Mouse (Mus musculus): Measurements from ENCODE around the gene Rhobtb1. TPM values are rescaled to one million over a fixed set of nuclear protein-coding genes. Genes with fewer than 3 reads are reported as not detected.
A peak's percentile ranks its signal among the peaks of the same experiment; 100 is the strongest.

Gene Rhobtb1
- polyA plus RNA-seq, 1 experiment from 2014 or later, result 18.3 TPM

DNA sequence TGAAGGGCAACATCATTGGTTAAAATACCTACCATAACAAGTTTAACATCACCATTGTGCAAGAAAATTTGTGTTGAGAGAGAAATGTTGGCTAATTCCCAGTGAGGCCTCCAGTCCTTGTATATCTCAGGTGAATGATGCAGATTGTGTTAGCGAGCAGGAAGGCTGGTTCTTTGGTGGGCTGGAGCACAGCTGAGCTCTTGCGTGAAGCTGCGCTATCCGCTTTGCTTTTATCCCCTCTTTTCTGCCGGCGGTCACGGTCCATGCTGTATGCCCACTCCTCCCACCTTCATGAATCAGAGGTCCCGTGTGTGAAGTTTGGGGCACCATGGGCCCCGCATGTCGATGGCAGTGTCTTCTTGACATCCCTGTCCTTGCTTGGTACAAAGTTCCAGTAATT lies 58.8 kb downstream of the Rhobtb1 start:
- no peak overlapping the region for H3K4me3 ChIP-seq (ENCODE audit: low read depth, low read length)
- H3K9me3 ChIP-seq (ENCODE audit: control insufficient read depth, low read length), result no peaks in the 10 kb centered on the region
- H3K36me3 ChIP-seq (ENCODE audit: control insufficient read depth, insufficient read depth, low read length), result no peaks in the 10 kb centered on the region
- H3K4me1 ChIP-seq (replicated peaks; ENCODE audit: control insufficient read depth, insufficient read depth, low read length), result no peaks in the 10 kb centered on the region
- no peak overlapping the region for H3K9ac ChIP-seq (ENCODE audit: low read depth, low read length)
- H3K4me2 ChIP-seq (replicated peaks; ENCODE audit: low read depth, low read length), result no peak overlapping the region
- WGBS, result 92% methylated on average over 10 of the region's 10 CpGs
- DNase-seq (ENCODE audit: low spot score) (no peak), ATAC-seq (ENCODE audit: low FRiP score) (no peak)
- H3K27me3 ChIP-seq (ENCODE audit: control insufficient read depth, insufficient read depth, low read length), result no peaks in the 10 kb centered on the region
- H3K27ac ChIP-seq (ENCODE audit: low read depth, low read length), result no peak overlapping the region

- Histone ChIP-seq H3K4me2 (replicated peaks; ENCODE audit: low read depth, low read length) (no peak overlapping the region), H3K36me3 (ENCODE audit: control insufficient read depth, insufficient read depth, low read length) (no peaks in the 10 kb centered on the region), H3K9ac (ENCODE audit: low read depth, low read length) (no peak overlapping the region), H3K9me3 (ENCODE audit: control insufficient read depth, low read length) (no peaks in the 10 kb centered on the region), H3K4me3 (ENCODE audit: low read depth, low read length) (no peak overlapping the region), H3K4me1 (replicated peaks; ENCODE audit: control insufficient read depth, insufficient read depth, low read length) (no peaks in the 10 kb centered on the region), H3K27me3 (ENCODE audit: control insufficient read depth, insufficient read depth, low read length) (no peaks in the 10 kb centered on the region), H3K27ac (ENCODE audit: low read depth, low read length) (no peak overlapping the region)
- WGBS, result 73% methylated on average over 5 of the region's 5 CpGs
- ATAC-seq (ENCODE audit: low FRiP score) (no peak), DNase-seq (ENCODE audit: low spot score) (no peak)
Observed at GRCm38 (mm10) chr10:69210659-69211058, 59.4 kb downstream of the Rhobtb1 start.

DNA sequence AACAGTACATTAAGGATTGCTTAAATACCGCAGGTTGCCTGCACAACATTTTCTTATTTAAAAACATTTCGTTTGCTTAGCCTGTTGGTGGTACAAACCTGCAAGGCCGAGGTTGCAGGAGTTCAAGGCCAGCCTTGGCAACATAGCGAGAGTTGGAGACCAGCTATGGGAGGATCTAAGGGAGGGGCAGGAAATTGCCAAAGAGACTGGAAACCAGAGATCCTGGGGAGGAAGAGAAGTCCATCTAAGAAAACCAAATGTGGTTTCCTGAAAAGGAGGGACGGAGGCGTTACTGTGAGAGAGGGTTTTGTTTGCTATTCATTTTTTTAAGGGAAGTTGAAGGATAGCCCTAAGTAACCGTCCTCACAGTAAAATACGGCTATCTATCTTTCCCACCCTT lies 60.3 kb downstream of the Rhobtb1 start:
- no peak for ATAC-seq (ENCODE audit: low FRiP score)
- Histone ChIP-seq H3K4me1 (replicated peaks; ENCODE audit: control insufficient read depth, insufficient read depth, low read length) (no peaks in the 10 kb centered on the region), H3K27ac (ENCODE audit: low read depth, low read length) (no peak overlapping the region), H3K9ac (ENCODE audit: low read depth, low read length) (peak overlapping the region; percentile 3; the same call in 1 of the 2 replicates), H3K4me2 (replicated peaks; ENCODE audit: low read depth, low read length) (peak overlapping the region; percentile 80; the same call in 1 of the 2 replicates), H3K9me3 (ENCODE audit: control insufficient read depth, low read length) (no peaks in the 10 kb centered on the region), H3K4me3 (ENCODE audit: low read depth, low read length) (peak overlapping the region; percentile 78; the same call in 1 of the 2 replicates), H3K27me3 (ENCODE audit: control insufficient read depth, insufficient read depth, low read length) (no peaks in the 10 kb centered on the region), H3K36me3 (ENCODE audit: control insufficient read depth, insufficient read depth, low read length) (no peaks in the 10 kb centered on the region)
- no peak for DNase-seq (ENCODE audit: low spot score)
- 57% methylated on average over 8 of the region's 8 CpGs for WGBS

- Histone ChIP-seq H3K4me1 (replicated peaks; ENCODE audit: control insufficient read depth, insufficient read depth, low read length) (no peaks in the 10 kb centered on the region), H3K27ac (ENCODE audit: low read depth, low read length) (peak overlapping the region; percentile 89), H3K4me3 (ENCODE audit: low read depth, low read length) (peak overlapping the region; percentile 78), H3K36me3 (ENCODE audit: control insufficient read depth, insufficient read depth, low read length) (no peaks in the 10 kb centered on the region), H3K9ac (ENCODE audit: low read depth, low read length) (peak overlapping the region; percentile 76), H3K4me2 (replicated peaks; ENCODE audit: low read depth, low read length) (peak overlapping the region; percentile 80), H3K9me3 (ENCODE audit: control insufficient read depth, low read length) (no peaks in the 10 kb centered on the region), H3K27me3 (ENCODE audit: control insufficient read depth, insufficient read depth, low read length) (no peaks in the 10 kb centered on the region)
- WGBS, result 4% methylated on average over 14 of the region's 14 CpGs
- ATAC-seq (ENCODE audit: low FRiP score) (no peak), DNase-seq (ENCODE audit: low spot score) (peak; percentile 65)
Observed at GRCm38 (mm10) chr10:69211976-69212375, 60.7 kb downstream of the Rhobtb1 start.

- H3K4me1 ChIP-seq (replicated peaks; ENCODE audit: control insufficient read depth, insufficient read depth, low read length), result no peaks in the 10 kb centered on the region
- no peaks in the 10 kb centered on the region for H3K36me3 ChIP-seq (ENCODE audit: control insufficient read depth, insufficient read depth, low read length)
- H3K27ac ChIP-seq (ENCODE audit: low read depth, low read length), result peak within 1 kb of the TSS; percentile 89
- no peaks in the 10 kb centered on the region for H3K27me3 ChIP-seq (ENCODE audit: control insufficient read depth, insufficient read depth, low read length)
- H3K9ac ChIP-seq (ENCODE audit: low read depth, low read length), result peak within 1 kb of the TSS; percentile 76
- no peaks in the 10 kb centered on the region for H3K9me3 ChIP-seq (ENCODE audit: control insufficient read depth, low read length)
- WGBS, result under 1% methylated on average over 45 of the region's 84 CpGs
- ATAC-seq (ENCODE audit: low FRiP score) (peak; percentile 93), DNase-seq (ENCODE audit: low spot score) (peak; percentile 85)
- H3K4me3 ChIP-seq (ENCODE audit: low read depth, low read length), result peak within 1 kb of the TSS; percentile 78
- H3K4me2 ChIP-seq (replicated peaks; ENCODE audit: low read depth, low read length), result peak within 1 kb of the TSS; percentile 80
Observed at GRCm38 (mm10) chr10:69212542-69213440, 61.6 kb downstream of the Rhobtb1 start, which contains the start of gene A930033H14Rik. TSS of gene A930033H14Rik (minus strand) at chr10:69213098.

DNA sequence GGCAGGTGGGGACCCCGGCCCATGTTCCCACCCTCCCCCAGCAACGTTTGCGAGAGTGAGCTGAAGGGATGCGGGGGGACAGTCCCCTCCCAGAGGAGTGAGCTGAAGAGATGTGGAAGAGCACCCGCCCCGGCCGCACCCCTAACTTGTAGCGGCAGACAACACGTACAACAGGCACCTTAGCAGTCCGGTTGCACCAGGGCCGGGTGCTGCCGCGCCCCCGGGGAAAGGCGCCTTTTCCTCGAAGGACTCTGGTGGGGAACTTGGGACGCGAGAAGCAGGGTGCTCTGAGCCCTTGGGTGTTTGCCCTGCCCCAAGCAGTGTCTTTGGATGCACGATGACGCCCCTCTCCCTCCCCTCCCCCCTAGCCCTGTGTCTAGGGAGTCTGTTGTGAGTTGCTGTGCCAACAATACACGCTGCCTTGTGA lies 62.2 kb downstream of the Rhobtb1 start:
- ATAC-seq (ENCODE audit: low FRiP score), result peak; percentile 67
- Histone ChIP-seq H3K9ac (ENCODE audit: low read depth, low read length) (peak overlapping the region; percentile 76), H3K36me3 (ENCODE audit: control insufficient read depth, insufficient read depth, low read length) (no peaks in the 10 kb centered on the region), H3K9me3 (ENCODE audit: control insufficient read depth, low read length) (no peaks in the 10 kb centered on the region), H3K4me3 (ENCODE audit: low read depth, low read length) (peak overlapping the region; percentile 78), H3K27ac (ENCODE audit: low read depth, low read length) (peak overlapping the region; percentile 89), H3K27me3 (ENCODE audit: control insufficient read depth, insufficient read depth, low read length) (no peaks in the 10 kb centered on the region), H3K4me1 (replicated peaks; ENCODE audit: control insufficient read depth, insufficient read depth, low read length) (no peaks in the 10 kb centered on the region), H3K4me2 (replicated peaks; ENCODE audit: low read depth, low read length) (peak overlapping the region; percentile 80)
- DNase-seq (ENCODE audit: low spot score), result peak; percentile 74
- WGBS, result under 1% methylated on average over 21 of the region's 21 CpGs

DNA sequence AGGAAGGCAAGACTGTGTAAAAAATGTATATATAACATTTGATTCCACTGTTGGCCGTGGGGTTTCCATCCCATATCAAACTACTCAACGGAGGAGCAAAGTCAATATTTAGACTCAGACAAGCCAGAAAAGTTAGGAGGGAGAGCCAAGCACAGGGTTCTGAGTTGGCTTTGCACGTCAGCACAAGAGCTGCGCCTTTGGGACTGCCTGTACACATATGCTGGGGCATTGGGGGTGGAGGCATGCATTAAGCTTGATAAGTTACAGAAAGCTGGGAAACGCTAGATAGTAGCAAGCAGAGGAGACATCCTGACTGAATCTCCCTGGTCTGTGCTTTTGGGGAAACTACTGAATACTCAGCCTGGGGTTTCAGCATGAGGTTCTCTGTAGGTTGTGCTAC lies 62.8 kb downstream of the Rhobtb1 start:
- DNase-seq (ENCODE audit: low spot score) (peak; percentile 29), ATAC-seq (ENCODE audit: low FRiP score) (no peak)
- peak overlapping the region; percentile 78 for H3K4me3 ChIP-seq (ENCODE audit: low read depth, low read length)
- peak overlapping the region; percentile 80 for H3K4me2 ChIP-seq (replicated peaks; ENCODE audit: low read depth, low read length)
- peak overlapping the region; percentile 76 for H3K9ac ChIP-seq (ENCODE audit: low read depth, low read length)
- no peaks in the 10 kb centered on the region for H3K9me3 ChIP-seq (ENCODE audit: control insufficient read depth, low read length)
- WGBS, result 32% methylated on average over 5 of the region's 5 CpGs
- H3K27ac ChIP-seq (ENCODE audit: low read depth, low read length), result no peak overlapping the region
- no peaks in the 10 kb centered on the region for H3K36me3 ChIP-seq (ENCODE audit: control insufficient read depth, insufficient read depth, low read length)
- H3K4me1 ChIP-seq (replicated peaks; ENCODE audit: control insufficient read depth, insufficient read depth, low read length), result no peaks in the 10 kb centered on the region
- H3K27me3 ChIP-seq (ENCODE audit: control insufficient read depth, insufficient read depth, low read length), result no peaks in the 10 kb centered on the region

- H3K9ac ChIP-seq (ENCODE audit: low read depth, low read length), result no peak overlapping the region
- no peaks in the 10 kb centered on the region for H3K4me1 ChIP-seq (replicated peaks; ENCODE audit: control insufficient read depth, insufficient read depth, low read length)
- H3K36me3 ChIP-seq (ENCODE audit: control insufficient read depth, insufficient read depth, low read length), result no peaks in the 10 kb centered on the region
- no peaks in the 10 kb centered on the region for H3K9me3 ChIP-seq (ENCODE audit: control insufficient read depth, low read length)
- no peak overlapping the region for H3K4me2 ChIP-seq (replicated peaks; ENCODE audit: low read depth, low read length)
- WGBS, result 97% methylated on average over 4 of the region's 4 CpGs
- no peaks in the 10 kb centered on the region for H3K27me3 ChIP-seq (ENCODE audit: control insufficient read depth, insufficient read depth, low read length)
- no peak overlapping the region for H3K4me3 ChIP-seq (ENCODE audit: low read depth, low read length)
- DNase-seq (ENCODE audit: low spot score) (no peak), ATAC-seq (ENCODE audit: low FRiP score) (no peak)
- H3K27ac ChIP-seq (ENCODE audit: low read depth, low read length), result no peak overlapping the region
Observed at GRCm38 (mm10) chr10:69217127-69217690, 66.0 kb downstream of the Rhobtb1 start.

Data from hindbrain, embryonic 11.5 days (tissue).